Comparison of ENCODE assay signal across 8 mouse cellular contexts in genomic region chr4:136171455-136171854, GRCm38 (mm10). TPM values are rescaled to one million over a fixed set of nuclear protein-coding genes. Genes with fewer than 3 reads are reported as not detected.
DNase-seq lines count a peak whose midpoint lies in the region; ATAC-seq and TF ChIP-seq lines count a peak whose summit lies in the region.
"Had no signal": no experiment of that assay in that cellular context is flagged by ENCODE, and none has a peak within 500 bp of the region (broad histone marks: within the 10 kb centered on the region; RNA-seq: fewer than 3 reads in every experiment).

No protein-coding gene starts in this region.

- H3K27ac ChIP-seq in lung, postnatal 0 days (ENCODE audit: low read length), result peak overlapping the region; percentile 47; the same call in 1 of the 2 replicates
- H3K27ac ChIP-seq in forebrain, embryonic 13.5 days, result no peak overlapping the region
- H3K27ac ChIP-seq in limb, embryonic 13.5 days, result no peak overlapping the region
- no peak overlapping the region for H3K27ac ChIP-seq in stomach, embryonic 15.5 days

- 0 out of 2 replicates have a peak, but pooled peaks have one; percentile 20 for ATAC-seq in lung, postnatal 0 days
- ATAC-seq in forebrain, embryonic 13.5 days, result peak; percentile 31
- no peak for ATAC-seq in limb, embryonic 13.5 days (ENCODE audit: low FRiP score, low read depth)
- ATAC-seq in stomach, embryonic 15.5 days (ENCODE audit: insufficient read depth, low FRiP score, low read depth), result no peak

- H3K4me1 ChIP-seq in lung, postnatal 0 days (ENCODE audit: insufficient read depth, low read depth, low read length), result peaks cover 35% of the 10 kb centered on the region
- peaks cover 12% of the 10 kb centered on the region for H3K4me1 ChIP-seq in lung, adult 2 months (ENCODE audit: control insufficient read depth, insufficient read depth, low read length)
- H3K4me1 ChIP-seq in forebrain, embryonic 13.5 days, result peaks cover 47% of the 10 kb centered on the region
- peaks cover 39% of the 10 kb centered on the region for H3K4me1 ChIP-seq in limb, embryonic 13.5 days
- peaks cover 36% of the 10 kb centered on the region for H3K4me1 ChIP-seq in stomach, embryonic 15.5 days

- peak overlapping the region; percentile 74 for H3K4me3 ChIP-seq in lung, postnatal 0 days (ENCODE audit: low read depth, low read length)
- no peak overlapping the region for H3K4me3 ChIP-seq in lung, adult 2 months (replicated peaks; ENCODE audit: extremely low read depth, low read depth, low read length)
- H3K4me3 ChIP-seq in forebrain, embryonic 13.5 days, result peak overlapping the region; percentile 74
- H3K4me3 ChIP-seq in limb, embryonic 13.5 days, result peak overlapping the region; percentile 74
- H3K4me3 ChIP-seq in stomach, embryonic 15.5 days (replicated peaks), result peak overlapping the region; percentile 78

- H3K9ac ChIP-seq in lung, postnatal 0 days (replicated peaks; ENCODE audit: low read depth), result peak overlapping the region; percentile 58
- H3K9ac ChIP-seq in forebrain, embryonic 13.5 days, result peak overlapping the region; percentile 65
- peak overlapping the region; percentile 60; the same call in 1 of the 2 replicates for H3K9ac ChIP-seq in limb, embryonic 13.5 days
- no peak overlapping the region; the same call in 1 of the 2 replicates for H3K9ac ChIP-seq in stomach, embryonic 15.5 days

- no peaks in the 10 kb centered on the region for H3K9me3 ChIP-seq in lung, postnatal 0 days (ENCODE audit: low read length)
- no peaks in the 10 kb centered on the region for H3K9me3 ChIP-seq in forebrain, embryonic 13.5 days (replicated peaks)
- H3K9me3 ChIP-seq in limb, embryonic 13.5 days, result no peaks in the 10 kb centered on the region
- no peaks in the 10 kb centered on the region for H3K9me3 ChIP-seq in stomach, embryonic 15.5 days

- DNase-seq in lung, postnatal 0 days (ENCODE audit: low spot score), result peak; percentile 28
- DNase-seq in lung, adult 2 months, result no peak
- DNase-seq in cerebellum, postnatal 14 days, result no peak
- no peak for DNase-seq in urinary bladder, postnatal 4 days (ENCODE audit: low spot score in 2 of 2)
- DNase-seq: layer of hippocampus, postnatal 36 days had no signal

- no peak for TF ChIP-seq EP300 in lung, postnatal 0 days (IDR thresholded peaks at IDR 0.05)

- no peaks in the 10 kb centered on the region for H3K36me3 ChIP-seq in lung, postnatal 0 days (ENCODE audit: insufficient read depth, low read length)
- no peaks in the 10 kb centered on the region for H3K36me3 ChIP-seq in forebrain, embryonic 13.5 days (ENCODE audit: poor library complexity, severe bottlenecking)
- no peaks in the 10 kb centered on the region for H3K36me3 ChIP-seq in limb, embryonic 13.5 days
- H3K36me3 ChIP-seq in stomach, embryonic 15.5 days, result no peaks in the 10 kb centered on the region

- TF ChIP-seq CTCF in lung, postnatal 0 days (IDR thresholded peaks at IDR 0.05), result no peak
- TF ChIP-seq CTCF in lung, adult 2 months (IDR thresholded peaks at IDR 0.05; ENCODE audit: insufficient read depth, low read length), result no peak

- no peaks in the 10 kb centered on the region for H3K27me3 ChIP-seq in lung, postnatal 0 days (replicated peaks; ENCODE audit: insufficient read depth, low read length)
- no peaks in the 10 kb centered on the region for H3K27me3 ChIP-seq in forebrain, embryonic 13.5 days
- H3K27me3 ChIP-seq in limb, embryonic 13.5 days, result no peaks in the 10 kb centered on the region
- H3K27me3 ChIP-seq in stomach, embryonic 15.5 days (replicated peaks), result no peaks in the 10 kb centered on the region

- no peak for TF ChIP-seq POLR2A in lung, adult 2 months (IDR thresholded peaks at IDR 0.05; ENCODE audit: borderline replicate concordance, extremely low read depth, low read depth, low read length)

- WGBS in lung, postnatal 0 days, result 28% methylated on average over 12 of the region's 12 CpGs
- WGBS in lung, adult 2 months, result 42% methylated on average over 12 of the region's 12 CpGs
- WGBS in forebrain, embryonic 13.5 days, result 13% methylated on average over 12 of the region's 12 CpGs
- WGBS in limb, embryonic 13.5 days, result 26% methylated on average over 12 of the region's 12 CpGs
- 23% methylated on average over 12 of the region's 12 CpGs for WGBS in stomach, embryonic 15.5 days

- peak overlapping the region; percentile 100 for H3K4me2 ChIP-seq in lung, postnatal 0 days (replicated peaks; ENCODE audit: low read depth, low read length)
- peak overlapping the region; percentile 100 for H3K4me2 ChIP-seq in forebrain, embryonic 13.5 days
- H3K4me2 ChIP-seq in limb, embryonic 13.5 days (replicated peaks), result peak overlapping the region; percentile 99
- H3K4me2 ChIP-seq in stomach, embryonic 15.5 days, result peak overlapping the region; percentile 99

RNA-seq across cellular contexts. Expression of gene E2f2, which starts 0.7 kb away (rescaled TPM):
- polyA plus RNA-seq in lung, postnatal 0 days (2015; fragmentation: Nextera tagmentation; extraction: Ambion mirVana), result 17.8 and 19.1 TPM in 2 replicates
- 8.9 and 11.2 TPM in 2 replicates for polyA plus RNA-seq in lung, adult 2 months (2012; rRNA removed)
- 9.7 and 11.3 TPM in 2 replicates for polyA plus RNA-seq in forebrain, embryonic 13.5 days (2015; fragmentation: Nextera tagmentation; extraction: Ambion mirVana)
- 7.9 and 8.7 TPM in 2 replicates for polyA plus RNA-seq in limb, embryonic 13.5 days (2015; fragmentation: Nextera tagmentation; extraction: Ambion mirVana)
- 8.6 and 11.4 TPM in 2 replicates for polyA plus RNA-seq in stomach, embryonic 15.5 days (2015; fragmentation: Nextera tagmentation; extraction: Ambion mirVana)

RNA-seq across cellular contexts. Expression of gene Id3, which starts 28.2 kb away (rescaled TPM):
- 430 and 477 TPM in 2 replicates for polyA plus RNA-seq in lung, postnatal 0 days (2015; fragmentation: Nextera tagmentation; extraction: Ambion mirVana)
- 390 and 505 TPM in 2 replicates for polyA plus RNA-seq in lung, adult 2 months (2012; rRNA removed)
- polyA plus RNA-seq in forebrain, embryonic 13.5 days (2015; fragmentation: Nextera tagmentation; extraction: Ambion mirVana), result 90.9 and 119 TPM in 2 replicates
- 736 and 770 TPM in 2 replicates for polyA plus RNA-seq in limb, embryonic 13.5 days (2015; fragmentation: Nextera tagmentation; extraction: Ambion mirVana)
- 274 and 292 TPM in 2 replicates for polyA plus RNA-seq in stomach, embryonic 15.5 days (2015; fragmentation: Nextera tagmentation; extraction: Ambion mirVana)

RNA-seq across cellular contexts. Expression of gene Asap3, which starts 34.7 kb away (rescaled TPM):
- polyA plus RNA-seq in lung, postnatal 0 days (2015; fragmentation: Nextera tagmentation; extraction: Ambion mirVana), result 5.4 and 5.5 TPM in 2 replicates
- polyA plus RNA-seq in lung, adult 2 months (2012; rRNA removed), result 8.7 and 9.3 TPM in 2 replicates
- polyA plus RNA-seq in forebrain, embryonic 13.5 days (2015; fragmentation: Nextera tagmentation; extraction: Ambion mirVana), result 2.9 and 3.9 TPM in 2 replicates
- polyA plus RNA-seq in limb, embryonic 13.5 days (2015; fragmentation: Nextera tagmentation; extraction: Ambion mirVana), result 15.1 and 16.4 TPM in 2 replicates
- 6.4 and 7.8 TPM in 2 replicates for polyA plus RNA-seq in stomach, embryonic 15.5 days (2015; fragmentation: Nextera tagmentation; extraction: Ambion mirVana)

Comparison
In these comparisons a context has a peak if more than half of its experiments do, and no peak if none do; other contexts are left out.
1. ATAC-seq: peak in lung, postnatal 0 days (single experiment) and forebrain, embryonic 13.5 days (single experiment); none in limb, embryonic 13.5 days (single experiment) and stomach, embryonic 15.5 days (single experiment).
2. Peak in every context shown above with its lines, with median percentiles within 50 percentile points of each other: H3K4me2 ChIP-seq.